Mouse (Mus musculus): ENCODE measurements around the gene Ubac2.

The Ubac2 gene

DNA sequence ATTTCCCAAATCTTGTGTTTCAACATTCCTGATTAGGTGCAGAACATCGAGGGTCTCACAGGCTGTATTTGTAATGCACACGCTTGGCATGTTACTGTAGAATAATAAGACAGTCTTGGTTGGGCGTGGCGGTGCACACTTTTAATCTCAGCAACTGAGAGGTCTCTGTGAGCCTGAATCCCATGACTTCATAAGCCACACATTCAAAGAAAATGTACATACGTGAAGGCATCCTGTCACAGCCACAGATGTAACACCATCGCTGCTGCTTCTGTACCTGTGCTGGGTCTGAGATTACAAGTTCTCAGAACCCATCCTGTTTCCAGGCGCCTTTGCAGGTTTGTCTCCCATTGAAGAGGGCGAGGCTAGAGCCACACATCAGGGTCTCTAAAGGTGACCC is 133.3 kb downstream of the Ubac2 start:
- DNase-seq = no peak

DNA sequence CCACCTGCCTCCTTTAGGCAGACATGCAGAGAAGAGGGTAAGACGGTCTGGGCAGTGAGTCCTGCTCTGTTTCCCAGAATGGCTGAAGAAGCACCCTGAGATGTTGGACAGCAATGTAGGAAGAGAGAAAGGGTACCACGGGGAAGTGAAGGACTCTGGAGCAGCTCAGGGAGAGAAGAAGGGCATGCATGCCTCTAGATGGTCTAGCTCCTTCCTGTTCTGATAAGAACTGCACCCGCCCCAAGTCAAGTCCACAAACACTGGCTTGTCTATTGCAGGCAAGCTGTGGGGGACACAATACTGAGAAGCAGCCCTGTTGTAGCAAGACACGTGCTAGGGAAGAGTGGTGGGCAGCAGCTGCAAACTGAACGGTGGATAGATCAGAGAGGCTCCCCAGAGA is 133.8 kb downstream of the Ubac2 start:
- peak; percentile 27 for DNase-seq

- no peak for DNase-seq
Measured at GRCm38 (mm10) chr14:122012814-122013213, 134.4 kb downstream of the Ubac2 start.

GRCm38 (mm10) chr14:122013417-122013951 is 135.1 kb downstream of the Ubac2 start:
- peak; percentile 61 for DNase-seq

DNA sequence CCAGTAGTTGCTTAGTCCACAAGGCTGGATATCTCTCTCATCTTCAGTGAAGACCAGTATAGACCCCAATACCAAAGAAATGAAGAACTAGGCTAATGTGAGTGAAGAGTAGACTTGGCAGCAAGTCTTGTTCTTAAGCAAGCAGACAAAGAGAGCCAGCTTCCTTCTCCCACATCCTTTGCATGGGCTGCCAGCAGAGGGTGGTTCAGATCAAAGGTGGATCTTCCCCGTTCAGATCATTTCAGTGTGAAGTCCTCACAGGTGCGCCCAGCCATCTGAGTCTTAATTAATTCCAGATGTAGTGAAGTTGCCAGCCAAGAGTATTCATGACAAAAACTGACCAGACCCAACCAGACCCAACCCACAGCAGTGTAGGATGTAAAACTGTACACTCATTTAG is 139.5 kb downstream of the Ubac2 start:
- no peak for DNase-seq

DNA sequence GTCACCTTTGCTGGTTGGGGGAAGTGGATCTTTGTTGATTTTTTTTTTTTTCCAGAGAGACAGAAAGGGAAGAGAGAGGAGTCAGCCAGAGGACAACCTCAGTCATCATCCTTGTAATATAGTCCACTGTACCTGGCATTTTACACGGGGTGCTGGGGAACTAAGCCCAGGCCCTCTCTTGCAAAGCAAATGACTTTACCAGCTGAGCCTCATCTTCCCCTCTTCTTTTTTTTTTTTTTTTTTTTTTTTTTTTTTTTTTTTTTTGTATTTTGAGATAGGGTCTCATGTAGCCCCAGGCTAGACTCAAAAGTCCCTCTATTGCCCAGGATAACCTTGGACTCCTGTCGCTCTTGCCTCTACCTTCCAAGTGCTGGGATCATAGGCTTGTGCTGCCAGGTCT is 141.0 kb downstream of the Ubac2 start:
- no peak for DNase-seq

DNA sequence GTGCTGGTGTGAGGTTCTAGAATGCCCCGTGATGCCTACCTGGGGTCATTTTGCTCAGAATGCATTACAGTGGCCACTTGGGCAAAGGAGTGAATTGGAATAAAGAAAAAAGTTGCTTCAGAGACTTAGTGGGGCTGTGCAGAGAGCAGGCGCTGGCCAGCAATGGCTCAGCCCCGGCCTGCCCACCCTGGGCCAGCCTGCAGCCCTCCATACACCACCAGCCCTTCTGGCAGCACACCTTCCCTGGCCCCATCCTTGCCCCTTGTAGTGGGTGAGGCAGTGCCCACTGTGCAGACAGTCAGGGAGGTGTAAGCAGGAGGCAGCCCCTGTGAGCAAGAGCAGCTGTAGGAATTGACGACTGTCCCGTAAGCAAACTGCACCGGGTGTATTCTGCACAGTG is 142.1 kb downstream of the Ubac2 start:
- no peak for DNase-seq

- DNase-seq = no peak
Measured at GRCm38 (mm10) chr14:122023054-122023453, 144.6 kb downstream of the Ubac2 start.

- DNase-seq = no peak
Measured at GRCm38 (mm10) chr14:122023928-122024327, 145.5 kb downstream of the Ubac2 start.

DNA sequence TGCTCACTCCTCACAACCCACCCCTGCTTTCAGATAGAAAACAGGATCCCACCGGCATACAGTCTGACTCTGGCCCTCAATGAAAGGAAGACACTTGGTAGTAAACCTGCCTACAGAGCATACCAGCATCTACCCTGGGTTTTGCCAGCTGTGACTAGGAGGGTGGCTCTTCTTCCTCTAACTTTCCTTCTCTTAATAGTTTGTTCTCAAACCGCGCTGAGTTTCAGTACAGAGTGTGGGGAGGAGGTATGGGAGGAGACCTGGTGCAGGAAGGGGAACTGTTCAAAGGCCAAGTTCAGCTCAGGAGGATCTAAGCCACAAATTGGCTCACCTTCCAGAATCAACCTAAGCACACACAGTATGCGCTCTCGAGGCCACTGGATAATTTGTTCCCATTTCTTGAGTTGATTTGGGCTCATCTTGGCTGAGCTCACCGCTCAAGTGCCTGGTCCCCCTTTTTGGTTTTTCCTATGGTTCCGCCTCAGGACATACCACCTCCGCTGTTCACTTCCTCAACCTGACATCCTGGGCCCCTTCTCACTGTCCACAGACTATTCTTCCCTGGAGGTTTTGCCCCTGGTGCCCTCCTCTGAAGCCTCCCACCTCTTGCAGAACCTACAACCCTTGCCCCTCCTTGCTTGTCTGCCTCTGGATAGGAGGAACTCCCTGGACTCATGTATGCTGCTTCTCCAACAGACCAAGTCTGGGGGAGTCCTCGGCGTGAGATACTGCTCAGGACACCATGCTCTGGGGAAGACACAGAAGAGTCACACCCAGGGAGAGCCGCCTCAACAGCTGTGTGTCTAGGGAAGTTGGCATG is 150.7 kb downstream of the Ubac2 start:
- no peak for DNase-seq

- DNase-seq = no peak
Measured at GRCm38 (mm10) chr14:122029851-122030250, 151.4 kb downstream of the Ubac2 start.

DNA sequence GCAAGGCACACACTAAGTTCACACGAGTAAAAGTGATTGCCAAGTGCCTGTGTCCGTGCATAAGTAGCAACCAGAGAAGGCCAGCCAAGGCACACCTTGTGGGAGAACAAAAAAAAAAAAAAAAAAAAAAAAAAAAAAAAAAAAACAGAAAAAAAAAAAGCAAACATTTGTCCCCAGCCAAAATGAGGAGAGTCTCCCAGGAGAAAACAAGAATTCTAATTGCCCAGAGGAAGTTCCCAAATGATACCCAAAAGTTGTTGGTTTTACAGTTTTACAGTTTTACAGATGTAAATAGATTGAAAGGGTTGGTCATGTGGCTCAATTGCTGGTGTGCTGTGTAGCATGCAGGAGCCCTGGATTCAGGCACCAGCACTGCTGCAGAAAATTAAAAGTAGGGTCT is 153.6 kb downstream of the Ubac2 start:
- DNase-seq = no peak

GRCm38 (mm10) chr14:122034451-122034850 is 156.0 kb downstream of the Ubac2 start, which contains the start of gene Timm8a2:
TSS of gene Timm8a2 (plus strand) at chr14:122034674.
- no peak for DNase-seq

GRCm38 (mm10) chr14:122035181-122035580 is 156.8 kb downstream of the Ubac2 start:
- no peak for DNase-seq

- DNase-seq = no peak
Measured at GRCm38 (mm10) chr14:122035860-122036259, 157.4 kb downstream of the Ubac2 start.

GRCm38 (mm10) chr14:122038874-122039647 is 160.6 kb downstream of the Ubac2 start:
- DNase-seq = no peak

- no peak for DNase-seq
Measured at GRCm38 (mm10) chr14:122041413-122041825, 163.0 kb downstream of the Ubac2 start.

- DNase-seq = no peak
Measured at GRCm38 (mm10) chr14:122042142-122042694, 163.8 kb downstream of the Ubac2 start.

DNA sequence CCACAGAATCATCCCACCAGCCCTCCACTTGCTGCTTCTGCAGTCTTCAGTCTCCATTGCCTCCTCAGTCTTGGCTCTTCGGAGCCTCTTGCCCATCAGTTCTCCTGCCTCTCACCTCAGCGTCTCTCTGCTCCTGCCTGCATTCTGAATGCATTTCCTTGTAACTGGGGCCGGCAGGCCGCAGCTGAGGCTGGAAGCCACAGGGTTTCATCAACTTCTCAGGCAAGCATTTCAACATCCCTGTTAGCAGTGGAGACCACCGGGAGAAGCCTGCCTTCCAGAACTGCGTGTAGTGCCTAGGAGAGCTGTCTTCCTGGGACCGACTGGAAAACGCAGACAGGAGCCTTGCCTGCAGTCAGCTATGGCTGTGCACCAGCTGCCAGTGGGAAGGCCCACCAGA is 169.4 kb downstream of the Ubac2 start:
- DNase-seq = no peak

DNA sequence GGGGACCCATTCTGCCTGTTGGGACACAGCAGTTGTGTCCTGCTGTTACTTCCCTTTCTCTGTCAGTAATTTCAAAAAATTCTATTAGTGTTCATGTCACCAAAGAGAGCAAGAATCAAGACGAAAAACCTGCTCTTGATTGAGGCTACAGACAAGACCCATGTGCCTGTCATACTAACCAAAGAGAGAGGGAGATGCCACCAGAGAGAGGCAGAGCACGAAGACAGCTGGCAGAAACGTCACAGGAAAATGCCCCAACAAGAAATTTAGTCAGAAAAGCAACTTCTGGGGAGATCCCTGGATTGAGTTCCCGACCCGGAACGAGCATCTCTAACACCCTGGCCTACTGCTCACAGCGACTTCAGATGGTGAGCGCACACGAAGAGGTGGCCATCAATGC is 170.4 kb downstream of the Ubac2 start:
- no peak for DNase-seq

DNA sequence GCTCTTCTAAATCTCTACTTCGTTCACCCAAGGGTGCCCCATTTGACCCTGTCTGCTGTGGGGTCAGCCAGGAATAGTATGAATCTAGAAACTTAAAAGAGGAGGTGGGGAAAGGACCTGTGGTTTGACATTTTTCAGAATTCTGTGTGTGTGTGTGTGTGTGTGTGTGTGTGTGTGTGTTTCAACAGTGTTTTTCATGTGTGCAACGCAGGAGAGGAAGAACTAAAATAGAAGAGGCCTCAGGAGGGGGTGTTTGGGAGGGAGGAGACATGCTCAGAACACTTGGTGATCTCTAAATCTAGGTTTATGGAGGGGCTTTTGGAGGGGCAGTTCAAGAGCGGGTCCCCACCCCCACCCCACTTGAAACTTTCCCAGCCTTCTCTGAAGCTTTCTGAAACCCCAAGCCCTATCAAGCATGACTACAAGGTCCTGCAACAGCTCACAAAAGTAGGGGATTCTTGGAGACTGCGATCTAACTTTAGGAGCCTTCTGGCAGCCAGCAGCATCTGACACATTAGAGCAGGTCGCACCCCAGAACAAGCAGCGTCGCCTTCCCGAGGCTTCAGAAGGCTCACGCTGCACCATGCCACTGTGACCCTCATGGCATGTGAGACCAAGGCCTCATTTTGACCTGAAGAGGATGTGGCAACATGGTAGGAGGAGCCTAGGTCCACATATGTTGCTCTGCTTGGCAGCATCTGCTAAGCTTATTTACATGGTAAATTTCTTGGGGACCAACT is 174.6 kb downstream of the Ubac2 start:
- DNase-seq = no peak

DNA sequence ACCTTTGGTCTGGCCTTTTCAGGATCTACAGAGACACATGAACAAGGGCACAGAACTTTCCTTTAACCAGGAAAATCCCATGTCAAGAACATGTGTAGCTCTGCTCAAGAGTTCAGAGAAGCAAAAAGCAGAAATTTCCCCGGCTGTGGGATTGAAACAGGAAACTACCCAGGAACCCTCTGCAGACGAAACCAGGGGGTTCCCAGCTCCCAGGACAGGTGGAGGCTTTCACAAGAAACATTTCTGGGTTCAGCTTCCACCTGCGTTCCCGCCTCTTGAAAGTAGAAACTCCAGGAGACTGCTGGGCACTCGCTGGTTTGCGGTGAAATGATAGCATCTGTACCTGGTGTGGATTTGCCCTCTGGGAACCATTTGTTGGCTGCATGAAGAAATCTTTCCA is 178.5 kb downstream of the Ubac2 start:
- DNase-seq = no peak

- no peak for DNase-seq
Measured at GRCm38 (mm10) chr14:122057941-122058346, 179.5 kb downstream of the Ubac2 start.
